Mouse (Mus musculus) testis, adult 2 months (tissue): ENCODE results near the gene Cat.

Experiments
- CTCF ChIP-seq: fragments of 200-500 bp; IDR thresholded peaks from 2 replicates; pipeline ENCODE4 v1.5.1; 2012; ENCODE audit warnings: low read depth, mild to moderate bottlenecking, inconsistent platforms, low read length, moderate library complexity; ENCODE audit not compliant: control insufficient read depth, insufficient read depth, insufficient replicate concordance
- POLR2A ChIP-seq: fragments of 200-500 bp; IDR thresholded peaks from 2 replicates; pipeline ENCODE4 v1.6.1; 2012; ENCODE audit warnings: low read depth, mild to moderate bottlenecking, inconsistent platforms, low read length, moderate library complexity; ENCODE audit not compliant: control insufficient read depth

- TF ChIP-seq POLR2A = no peak
- no peak for TF ChIP-seq CTCF
These were observed 49.9 kb downstream of the Cat start for GRCm38 (mm10) chr2:103435110-103435509.
